Mouse (Mus musculus): Measurements from ENCODE around the gene Slc25a45. TPM values are rescaled to one million over a fixed set of nuclear protein-coding genes. Genes with fewer than 3 reads are reported as not detected.

Slc25a45 gene
- polyA plus RNA-seq, 1 experiment from 2014 or later, result 0.59 TPM

- Histone ChIP-seq H3K9me3 (ENCODE audit: control insufficient read depth, low read length) (no peaks in the 10 kb centered on the region), H3K9ac (replicated peaks; ENCODE audit: low read depth, low read length) (peak overlapping the region; percentile 43; the same call in 1 of the 2 replicates), H3K4me2 (ENCODE audit: low read depth, low read length) (peak overlapping the region; percentile 72), H3K36me3 (ENCODE audit: control insufficient read depth, insufficient read depth, low read length) (no peaks in the 10 kb centered on the region), H3K27me3 (ENCODE audit: control insufficient read depth, insufficient read depth, low read length) (no peaks in the 10 kb centered on the region), H3K4me3 (ENCODE audit: low read depth, low read length) (no peak overlapping the region; the same call in 1 of the 2 replicates), H3K27ac (ENCODE audit: low read depth, low read length) (peak overlapping the region; percentile 98), H3K4me1 (ENCODE audit: control insufficient read depth, insufficient read depth, low read length) (peaks cover 40% of the 10 kb centered on the region)
- no peak for ATAC-seq (ENCODE audit: low read depth)
- WGBS, result 81% methylated on average over 12 of the region's 12 CpGs
Observed at GRCm38 (mm10) chr19:5844831-5845318, 32.7 kb upstream of the Slc25a45 start.

DNA sequence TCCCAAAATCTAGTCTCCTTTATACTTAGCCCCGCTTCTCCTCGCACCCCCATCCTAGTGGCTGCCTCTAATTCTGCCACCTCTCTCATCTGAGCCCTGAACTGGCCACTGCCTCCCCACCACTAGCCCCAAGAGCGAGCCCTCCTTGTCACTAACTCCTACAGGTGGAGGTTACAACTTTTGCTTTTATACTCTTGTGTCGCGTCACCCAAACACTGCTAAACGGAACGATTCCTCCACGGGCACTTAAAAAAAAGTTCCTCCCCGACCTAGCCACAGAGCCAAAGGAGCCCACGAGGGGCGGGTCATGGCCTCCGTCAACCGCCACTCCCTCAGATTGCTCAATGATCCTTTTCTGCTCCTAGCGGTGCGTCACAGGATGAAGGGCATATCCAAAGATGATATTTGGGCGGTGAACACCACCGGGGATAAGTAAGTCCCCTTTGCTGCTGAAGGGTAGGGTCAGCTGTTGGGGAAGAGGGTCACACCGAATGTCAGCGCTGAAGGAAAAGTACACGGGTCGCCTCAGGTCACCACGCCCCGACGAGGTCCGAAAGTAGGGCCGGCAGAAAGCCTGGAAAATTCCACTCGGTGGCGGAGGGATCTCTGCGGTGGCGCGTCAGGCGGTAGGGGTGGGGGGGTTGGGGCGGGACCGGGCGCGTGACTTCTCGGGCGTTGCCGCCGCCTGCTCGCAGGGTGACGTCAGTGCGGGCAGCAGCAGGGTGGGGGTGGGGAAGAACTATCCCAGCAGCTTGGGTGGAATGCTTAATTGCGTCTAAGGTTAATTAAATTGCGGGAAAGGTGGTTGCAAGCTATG lies 32.1 kb upstream of the Slc25a45 start:
- Histone ChIP-seq H3K36me3 (ENCODE audit: control insufficient read depth, insufficient read depth, low read length) (no peaks in the 10 kb centered on the region), H3K9me3 (ENCODE audit: control insufficient read depth, low read length) (no peaks in the 10 kb centered on the region), H3K27ac (ENCODE audit: low read depth, low read length) (peak overlapping the region; percentile 98), H3K4me3 (ENCODE audit: low read depth, low read length) (peak overlapping the region; percentile 26), H3K27me3 (ENCODE audit: control insufficient read depth, insufficient read depth, low read length) (no peaks in the 10 kb centered on the region), H3K4me1 (ENCODE audit: control insufficient read depth, insufficient read depth, low read length) (peaks cover 40% of the 10 kb centered on the region), H3K4me2 (ENCODE audit: low read depth, low read length) (peak overlapping the region; percentile 72), H3K9ac (replicated peaks; ENCODE audit: low read depth, low read length) (peak overlapping the region; percentile 55)
- ATAC-seq (ENCODE audit: low read depth), result peak; percentile 53
- WGBS, result 8% methylated on average over 45 of the region's 45 CpGs

- Histone ChIP-seq H3K4me1 (ENCODE audit: control insufficient read depth, insufficient read depth, low read length) (peaks cover 40% of the 10 kb centered on the region), H3K4me2 (ENCODE audit: low read depth, low read length) (peak overlapping the region; percentile 72), H3K9me3 (ENCODE audit: control insufficient read depth, low read length) (no peaks in the 10 kb centered on the region), H3K4me3 (ENCODE audit: low read depth, low read length) (peak overlapping the region; percentile 26; the same call in 1 of the 2 replicates), H3K27ac (ENCODE audit: low read depth, low read length) (peak overlapping the region; percentile 98), H3K27me3 (ENCODE audit: control insufficient read depth, insufficient read depth, low read length) (no peaks in the 10 kb centered on the region), H3K36me3 (ENCODE audit: control insufficient read depth, insufficient read depth, low read length) (no peaks in the 10 kb centered on the region), H3K9ac (replicated peaks; ENCODE audit: low read depth, low read length) (peak overlapping the region; percentile 55)
- peak; percentile 48 for ATAC-seq (ENCODE audit: low read depth)
- under 1% methylated on average over 7 of the region's 7 CpGs for WGBS
Observed at GRCm38 (mm10) chr19:5846154-5846553, 31.5 kb upstream of the Slc25a45 start.

- ATAC-seq (ENCODE audit: low read depth), result peak; percentile 79
- H3K9ac ChIP-seq (replicated peaks; ENCODE audit: low read depth, low read length), result peak overlapping the region; percentile 55
- H3K4me2 ChIP-seq (ENCODE audit: low read depth, low read length), result peak overlapping the region; percentile 72
- H3K27ac ChIP-seq (ENCODE audit: low read depth, low read length), result peak overlapping the region; percentile 98
- no peaks in the 10 kb centered on the region for H3K9me3 ChIP-seq (ENCODE audit: control insufficient read depth, low read length)
- H3K36me3 ChIP-seq (ENCODE audit: control insufficient read depth, insufficient read depth, low read length), result peaks cover 2% of the 10 kb centered on the region; the same call in 1 of the 2 replicates
- H3K4me1 ChIP-seq (ENCODE audit: control insufficient read depth, insufficient read depth, low read length), result peaks cover 40% of the 10 kb centered on the region
- 3% methylated on average over 16 of the region's 16 CpGs for WGBS
- peak overlapping the region; percentile 26; the same call in 1 of the 2 replicates for H3K4me3 ChIP-seq (ENCODE audit: low read depth, low read length)
- H3K27me3 ChIP-seq (ENCODE audit: control insufficient read depth, insufficient read depth, low read length), result no peaks in the 10 kb centered on the region
Observed at GRCm38 (mm10) chr19:5846557-5847305, 30.9 kb upstream of the Slc25a45 start.

- Histone ChIP-seq H3K4me1 (ENCODE audit: control insufficient read depth, insufficient read depth, low read length) (peaks cover 40% of the 10 kb centered on the region), H3K27me3 (ENCODE audit: control insufficient read depth, insufficient read depth, low read length) (no peaks in the 10 kb centered on the region), H3K9me3 (ENCODE audit: control insufficient read depth, low read length) (no peaks in the 10 kb centered on the region), H3K4me3 (ENCODE audit: low read depth, low read length) (peak overlapping the region; percentile 26; the same call in 1 of the 2 replicates), H3K4me2 (ENCODE audit: low read depth, low read length) (peak overlapping the region; percentile 72), H3K36me3 (ENCODE audit: control insufficient read depth, insufficient read depth, low read length) (peaks cover 8% of the 10 kb centered on the region), H3K27ac (ENCODE audit: low read depth, low read length) (peak overlapping the region; percentile 98), H3K9ac (replicated peaks; ENCODE audit: low read depth, low read length) (peak overlapping the region; percentile 33)
- ATAC-seq (ENCODE audit: low read depth), result no peak
- WGBS, result 37% methylated on average over 4 of the region's 4 CpGs
Observed at GRCm38 (mm10) chr19:5847306-5847796, 30.3 kb upstream of the Slc25a45 start.

DNA sequence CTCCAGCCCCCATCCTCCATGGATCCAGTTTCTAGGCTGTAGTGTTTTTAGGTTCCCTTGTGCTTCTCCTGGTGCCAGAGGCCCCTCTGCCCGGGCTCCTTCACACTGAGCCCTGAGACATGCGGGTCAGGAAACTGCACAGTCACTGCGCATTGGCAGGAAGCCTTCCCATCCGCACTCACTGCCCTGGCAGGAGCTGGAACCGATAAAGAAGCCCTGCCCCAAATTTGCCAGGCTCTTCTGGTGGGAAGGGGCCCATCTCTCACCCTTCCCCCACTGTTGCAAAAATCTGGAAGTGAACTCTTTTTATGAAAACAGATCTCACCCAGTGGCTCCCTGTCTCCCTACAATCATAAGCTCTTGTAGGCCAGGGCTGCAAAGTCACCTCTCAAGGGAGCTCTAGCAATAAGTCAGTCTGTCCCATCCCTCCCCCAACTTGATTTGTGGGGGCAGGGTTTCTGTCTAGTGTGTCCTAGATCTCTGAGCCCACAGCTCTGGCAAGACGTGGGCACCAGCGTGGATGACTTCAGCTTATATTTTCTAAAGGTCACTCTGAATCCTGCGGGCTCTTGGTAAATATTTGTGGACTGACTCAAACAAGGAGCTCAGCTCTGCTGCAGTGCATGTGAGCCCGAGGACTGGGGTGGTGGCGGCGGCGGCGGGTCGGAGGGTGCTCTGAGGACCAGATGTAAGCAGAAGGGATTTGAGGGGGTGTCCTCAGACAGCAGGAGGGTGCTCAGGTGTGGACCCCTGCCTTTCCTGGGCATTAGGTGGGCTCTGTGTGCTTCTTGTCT lies 29.4 kb upstream of the Slc25a45 start:
- Histone ChIP-seq H3K9ac (replicated peaks; ENCODE audit: low read depth, low read length) (peak overlapping the region; percentile 16; the same call in 1 of the 2 replicates), H3K4me2 (ENCODE audit: low read depth, low read length) (peak overlapping the region; percentile 27), H3K4me1 (ENCODE audit: control insufficient read depth, insufficient read depth, low read length) (peaks cover 37% of the 10 kb centered on the region), H3K36me3 (ENCODE audit: control insufficient read depth, insufficient read depth, low read length) (peaks cover 9% of the 10 kb centered on the region), H3K4me3 (ENCODE audit: low read depth, low read length) (no peak overlapping the region), H3K9me3 (ENCODE audit: control insufficient read depth, low read length) (no peaks in the 10 kb centered on the region), H3K27ac (ENCODE audit: low read depth, low read length) (peak overlapping the region; percentile 98), H3K27me3 (ENCODE audit: control insufficient read depth, insufficient read depth, low read length) (no peaks in the 10 kb centered on the region)
- ATAC-seq (ENCODE audit: low read depth), result no peak
- WGBS, result 55% methylated on average over 14 of the region's 14 CpGs

- H3K4me3 ChIP-seq (ENCODE audit: low read depth, low read length), result no peak overlapping the region
- H3K27ac ChIP-seq (ENCODE audit: low read depth, low read length), result peak overlapping the region; percentile 98
- ATAC-seq (ENCODE audit: low read depth), result no peak
- peaks cover 9% of the 10 kb centered on the region for H3K36me3 ChIP-seq (ENCODE audit: control insufficient read depth, insufficient read depth, low read length)
- H3K27me3 ChIP-seq (ENCODE audit: control insufficient read depth, insufficient read depth, low read length), result no peaks in the 10 kb centered on the region
- H3K4me2 ChIP-seq (ENCODE audit: low read depth, low read length), result peak overlapping the region; percentile 27
- peaks cover 35% of the 10 kb centered on the region for H3K4me1 ChIP-seq (ENCODE audit: control insufficient read depth, insufficient read depth, low read length)
- no peaks in the 10 kb centered on the region for H3K9me3 ChIP-seq (ENCODE audit: control insufficient read depth, low read length)
- H3K9ac ChIP-seq (replicated peaks; ENCODE audit: low read depth, low read length), result peak overlapping the region; percentile 16; the same call in 1 of the 2 replicates
- WGBS, result 35% methylated on average over 13 of the region's 13 CpGs
Observed at GRCm38 (mm10) chr19:5848826-5849672, 28.6 kb upstream of the Slc25a45 start.
